7 mouse cellular contexts compared by ENCODE assay signal in the genomic region with DNA sequence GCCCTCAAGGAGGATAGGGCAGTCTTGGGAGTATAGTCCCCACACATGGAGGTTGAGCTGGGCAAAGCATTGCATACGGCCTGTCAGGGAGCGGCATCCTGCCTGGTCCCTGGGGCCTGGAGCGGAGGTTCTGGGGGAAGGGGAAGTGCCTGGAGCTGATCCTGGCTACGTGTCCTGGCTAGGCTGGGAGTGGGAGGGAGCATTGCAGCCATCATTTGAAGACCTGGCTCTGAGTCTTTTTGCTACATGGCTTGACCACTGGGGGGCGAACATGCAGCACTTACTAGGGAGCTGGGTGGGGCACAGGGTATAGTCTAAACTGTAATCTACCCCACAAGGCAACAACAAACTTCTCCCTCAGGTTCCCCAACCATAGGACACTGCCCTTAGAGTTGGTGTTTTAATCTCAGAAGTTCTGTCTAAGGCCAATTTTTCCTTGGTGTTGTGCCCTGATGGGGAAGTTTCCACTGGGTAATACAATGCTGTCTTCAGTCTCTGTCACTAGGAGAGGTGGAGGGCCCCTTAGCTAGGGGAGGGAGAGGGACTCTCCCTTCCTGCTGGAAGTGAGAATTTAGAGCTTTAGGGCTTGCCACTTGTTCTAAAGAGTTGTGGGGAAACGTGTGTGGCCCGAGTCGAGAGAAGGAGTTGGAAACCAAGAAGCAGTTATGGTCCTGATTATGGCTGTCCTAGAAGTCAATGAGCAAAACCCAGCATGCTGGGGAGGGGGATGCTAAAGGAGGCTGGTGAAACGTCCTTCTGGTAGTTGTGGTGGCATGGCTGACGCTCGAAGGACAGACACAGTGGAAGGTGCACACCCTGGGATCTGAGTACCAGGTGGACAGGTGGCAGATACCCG. TPM values are rescaled to one million over a fixed set of nuclear protein-coding genes. Genes with fewer than 3 reads are reported as not detected.
A peak's percentile ranks its signal among the peaks of the same experiment; 100 is the strongest.
DNase-seq lines count a peak whose midpoint lies in the region; ATAC-seq lines count a peak whose summit lies in the region.

No protein-coding gene starts in this region.

- peak; percentile 74 for DNase-seq in MN1 (ENCODE audit: low spot score)
- DNase-seq in gastrocnemius, adult 18-20 months (ENCODE audit: low spot score), result peak; percentile 94
- DNase-seq in left cerebral cortex, postnatal 14 days (ENCODE audit: low spot score in 2 of 2), result peak; percentile 73 to 76
- DNase-seq in spleen, adult 18-20 months, result peak; percentile 70 to 85

- H3K4me3 ChIP-seq in brown adipose tissue, adult 24 weeks (ENCODE audit: insufficient read depth, low read depth, low read length), result peak overlapping the region; percentile 91
- H3K4me3 ChIP-seq in hindbrain, embryonic 15.5 days, result no peak overlapping the region

- H3K4me2 ChIP-seq in hindbrain, embryonic 15.5 days, result peak overlapping the region; percentile 32

- H3K4me1 ChIP-seq in brown adipose tissue, adult 24 weeks (ENCODE audit: control insufficient read depth, insufficient read depth, insufficient read length, low read length), result peaks cover 26% of the 10 kb centered on the region
- peaks cover 28% of the 10 kb centered on the region for H3K4me1 ChIP-seq in hindbrain, embryonic 15.5 days (replicated peaks)

- no peaks in the 10 kb centered on the region for H3K36me3 ChIP-seq in hindbrain, embryonic 15.5 days

- WGBS in hindbrain, embryonic 15.5 days, result 40% methylated on average over 12 of the region's 12 CpGs

- peak overlapping the region; percentile 93 for H3K27ac ChIP-seq in brown adipose tissue, adult 24 weeks (replicated peaks; ENCODE audit: low read depth, low read length)
- 0 out of 2 replicates have a peak overlapping the region, but pooled peaks have one; percentile 27 for H3K27ac ChIP-seq in hindbrain, embryonic 15.5 days (replicated peaks)

- H3K9me3 ChIP-seq in hindbrain, embryonic 15.5 days, result no peaks in the 10 kb centered on the region

- H3K27me3 ChIP-seq in hindbrain, embryonic 15.5 days, result peaks cover 33% of the 10 kb centered on the region

- intact Hi-C loops in left cerebral cortex, postnatal 14 days (cut with DNase I), result loop anchor here (2.0 kb wide), 1 partner anchor 90 kb away; no protein-coding TSS in a partner anchor

- H3K9ac ChIP-seq in hindbrain, embryonic 15.5 days, result no peak overlapping the region

- no peak for ATAC-seq in hindbrain, embryonic 15.5 days (ENCODE audit: low FRiP score, low read depth)
- peak; percentile 71 for ATAC-seq in megakaryocyte-erythroid progenitor cell, adult 5-6 weeks (replicated peaks; ENCODE audit: low FRiP score, low TSS enrichment, poor library complexity, severe bottlenecking)

RNA-seq across cellular contexts. Expression of a gene that starts 3.9 kb away (rescaled TPM):
- 133 and 177 TPM in 2 replicates for polyA plus RNA-seq in brown adipose tissue, adult 24 weeks (2012; ENCODE audit: insufficient read depth, insufficient read length, missing spikeins)
- total RNA-seq in gastrocnemius, adult 18-20 months (2021), result 100 to 1,000 TPM; 199 to 202 TPM
- 4.6 TPM in 2 replicates for polyA plus RNA-seq in hindbrain, embryonic 15.5 days (2015; fragmentation: Nextera tagmentation; extraction: Ambion mirVana)
- total RNA-seq in left cerebral cortex, postnatal 14 days (2021), result 10 to 100 TPM; 15.7 to 23.9 TPM
- 1.5 and 9.4 TPM in 2 replicates for total RNA-seq in megakaryocyte-erythroid progenitor cell, adult 5-6 weeks (2014; fragmentation: Nextera tagmentation)
- total RNA-seq in megakaryocyte-erythroid progenitor cell, adult 5-6 weeks (2017), result 7.2 and 24.7 TPM in 2 replicates

RNA-seq across cellular contexts. Expression of a gene that starts 26.2 kb away (rescaled TPM):
- polyA plus RNA-seq in brown adipose tissue, adult 24 weeks (2012; ENCODE audit: insufficient read depth, insufficient read length, missing spikeins), result 134 and 135 TPM in 2 replicates
- total RNA-seq in gastrocnemius, adult 18-20 months (2021), result 100 to 1,000 TPM; 452 to 469 TPM
- polyA plus RNA-seq in hindbrain, embryonic 15.5 days (2015; fragmentation: Nextera tagmentation; extraction: Ambion mirVana), result 289 TPM in 2 replicates
- total RNA-seq in left cerebral cortex, postnatal 14 days (2021), result 100 to 1,000 TPM; 188 to 198 TPM
- 1,323 and 1,614 TPM in 2 replicates for total RNA-seq in megakaryocyte-erythroid progenitor cell, adult 5-6 weeks (2014; fragmentation: Nextera tagmentation)
- 848 and 982 TPM in 2 replicates for total RNA-seq in megakaryocyte-erythroid progenitor cell, adult 5-6 weeks (2017)

RNA-seq across cellular contexts. Expression of a gene that starts 39.4 kb away (rescaled TPM):
- polyA plus RNA-seq in brown adipose tissue, adult 24 weeks (2012; ENCODE audit: insufficient read depth, insufficient read length, missing spikeins), result 6.9 and 7.5 TPM in 2 replicates
- total RNA-seq in gastrocnemius, adult 18-20 months (2021), result 1 to 10 TPM; 7.6 to 8.2 TPM
- polyA plus RNA-seq in hindbrain, embryonic 15.5 days (2015; fragmentation: Nextera tagmentation; extraction: Ambion mirVana), result 24.9 and 25.4 TPM in 2 replicates
- 10 to 100 TPM; 16.7 to 16.8 TPM for total RNA-seq in left cerebral cortex, postnatal 14 days (2021)
- 30.7 and 32.2 TPM in 2 replicates for total RNA-seq in megakaryocyte-erythroid progenitor cell, adult 5-6 weeks (2014; fragmentation: Nextera tagmentation)
- 15.8 and 18.8 TPM in 2 replicates for total RNA-seq in megakaryocyte-erythroid progenitor cell, adult 5-6 weeks (2017)

RNA-seq across cellular contexts. Expression of a gene that starts 51.3 kb away (rescaled TPM):
- polyA plus RNA-seq in brown adipose tissue, adult 24 weeks (2012; ENCODE audit: insufficient read depth, insufficient read length, missing spikeins), result 28.2 and 30.6 TPM in 2 replicates
- 10 to 100 TPM; 21.6 to 24.2 TPM for total RNA-seq in gastrocnemius, adult 18-20 months (2021)
- 103 and 109 TPM in 2 replicates for polyA plus RNA-seq in hindbrain, embryonic 15.5 days (2015; fragmentation: Nextera tagmentation; extraction: Ambion mirVana)
- total RNA-seq in left cerebral cortex, postnatal 14 days (2021), result 10 to 100 TPM; 48.6 to 50.3 TPM
- total RNA-seq in megakaryocyte-erythroid progenitor cell, adult 5-6 weeks (2014; fragmentation: Nextera tagmentation), result 158 and 173 TPM in 2 replicates
- 205 and 206 TPM in 2 replicates for total RNA-seq in megakaryocyte-erythroid progenitor cell, adult 5-6 weeks (2017)

Comparison
In these comparisons a context has a peak if more than half of its experiments do, and no peak if none do; other contexts are left out.
1. RNA of a gene that starts 3.9 kb away (total RNA-seq): 199 to 202 TPM in gastrocnemius, adult 18-20 months; 1.5 to 24.7 TPM in megakaryocyte-erythroid progenitor cell, adult 5-6 weeks and 15.7 to 23.9 TPM in left cerebral cortex, postnatal 14 days; every median in the first group is over 4 times any median in the second.
2. Peak in every context shown above with its lines, with median percentiles within 50 percentile points of each other: DNase-seq.